In genomic region chr19:10449708-10450107, GRCm38 (mm10) we compare ENCODE assay signal across 8 mouse cellular contexts. TPM values are rescaled to one million over a fixed set of nuclear protein-coding genes. Genes with fewer than 3 reads are reported as not detected.
DNase-seq lines count a peak whose midpoint lies in the region; ATAC-seq lines count a peak whose summit lies in the region.

No protein-coding gene starts in this region.

- H3K4me2 ChIP-seq in kidney, embryonic 16.5 days (replicated peaks; ENCODE audit: low read depth, low read length) = no peak overlapping the region
- no peak overlapping the region for H3K4me2 ChIP-seq in limb, embryonic 15.5 days
- H3K4me2 ChIP-seq in neural tube, embryonic 12.5 days (replicated peaks) = no peak overlapping the region

- peak; percentile 85 for ATAC-seq in kidney, embryonic 16.5 days (ENCODE audit: low FRiP score, low TSS enrichment)
- peak; percentile 49 for ATAC-seq in limb, embryonic 15.5 days (ENCODE audit: insufficient number of reproducible peaks, low FRiP score, low TSS enrichment, low read depth)
- peak; percentile 68; the same call in 1 of the 2 replicates for ATAC-seq in neural tube, embryonic 12.5 days (ENCODE audit: low FRiP score, low read depth)

- no peak overlapping the region for H3K9ac ChIP-seq in kidney, embryonic 16.5 days (replicated peaks; ENCODE audit: low read length)
- no peak overlapping the region for H3K9ac ChIP-seq in limb, embryonic 15.5 days
- no peak overlapping the region for H3K9ac ChIP-seq in neural tube, embryonic 12.5 days

- no peak overlapping the region for H3K27ac ChIP-seq in kidney, embryonic 16.5 days (ENCODE audit: low read length)
- H3K27ac ChIP-seq in limb, embryonic 15.5 days = no peak overlapping the region
- H3K27ac ChIP-seq in neural tube, embryonic 12.5 days = no peak overlapping the region

- H3K36me3 ChIP-seq in kidney, embryonic 16.5 days (ENCODE audit: insufficient read depth, low read length) = no peaks in the 10 kb centered on the region
- H3K36me3 ChIP-seq in limb, embryonic 15.5 days = no peaks in the 10 kb centered on the region
- H3K36me3 ChIP-seq in neural tube, embryonic 12.5 days = peaks cover 9% of the 10 kb centered on the region; the same call in 1 of the 2 replicates

- H3K4me3 ChIP-seq in kidney, embryonic 16.5 days (ENCODE audit: low read length) = no peak overlapping the region
- H3K4me3 ChIP-seq in limb, embryonic 15.5 days = no peak overlapping the region
- no peak overlapping the region for H3K4me3 ChIP-seq in neural tube, embryonic 12.5 days

- DNase-seq in B cell, adult 2 months = peak; percentile 79 to 81
- peak; percentile 82 for DNase-seq in R1 (ENCODE audit: low read depth, low spot score)
- DNase-seq in embryo, embryonic 10 days (ENCODE audit: low spot score) = peak; percentile 88
- peak; percentile 73 for DNase-seq in heart, adult 8-10 months (ENCODE audit: low spot score)
- DNase-seq in testis, postnatal 14 days (ENCODE audit: low spot score) = peak; percentile 43

- peaks cover 4% of the 10 kb centered on the region; the same call in 1 of the 2 replicates for H3K27me3 ChIP-seq in kidney, embryonic 16.5 days (ENCODE audit: insufficient read depth, low read length)
- peaks cover 25% of the 10 kb centered on the region for H3K27me3 ChIP-seq in limb, embryonic 15.5 days
- H3K27me3 ChIP-seq in neural tube, embryonic 12.5 days (replicated peaks) = peaks cover 3% of the 10 kb centered on the region; the same call in 1 of the 2 replicates

- 4% methylated on average over 3 of the region's 3 CpGs for WGBS in kidney, embryonic 16.5 days
- WGBS in limb, embryonic 15.5 days = 10% methylated on average over 3 of the region's 3 CpGs
- WGBS in neural tube, embryonic 12.5 days = 16% methylated on average over 3 of the region's 3 CpGs

- no peaks in the 10 kb centered on the region for H3K9me3 ChIP-seq in kidney, embryonic 16.5 days (ENCODE audit: low read length)
- no peaks in the 10 kb centered on the region for H3K9me3 ChIP-seq in limb, embryonic 15.5 days
- no peaks in the 10 kb centered on the region for H3K9me3 ChIP-seq in neural tube, embryonic 12.5 days

- H3K4me1 ChIP-seq in kidney, embryonic 16.5 days (ENCODE audit: insufficient read depth, low read length) = no peaks in the 10 kb centered on the region
- H3K4me1 ChIP-seq in limb, embryonic 15.5 days = no peaks in the 10 kb centered on the region
- H3K4me1 ChIP-seq in neural tube, embryonic 12.5 days = no peaks in the 10 kb centered on the region

RNA-seq across cellular contexts. Expression of gene Lrrc10b, which starts 7.6 kb away (rescaled TPM):
- total RNA-seq in heart, adult 8-10 months (2022) = 1 to 10 TPM in 2 of 4 experiments, under 1 TPM in 2; 0.38 to 6.4 (median 1.9) TPM
- polyA plus RNA-seq in kidney, embryonic 16.5 days (2015; fragmentation: Nextera tagmentation; extraction: Ambion mirVana) = 0.13 and 0.89 TPM in 2 replicates
- polyA plus RNA-seq in limb, embryonic 15.5 days (2015; fragmentation: Nextera tagmentation; extraction: Ambion mirVana) = 0.46 and 0.68 TPM in 2 replicates
- 0.61 and 0.64 TPM in 2 replicates for polyA plus RNA-seq in neural tube, embryonic 12.5 days (2016; fragmentation: Nextera tagmentation; extraction: Ambion mirVana)

RNA-seq across cellular contexts. Expression of gene Ppp1r32, which starts 33.0 kb away (rescaled TPM):
- under 1 TPM in 3 of 4 experiments, not detected in 1; 0.22 to 0.38 (median 0.28) TPM for total RNA-seq in heart, adult 8-10 months (2022)
- polyA plus RNA-seq in kidney, embryonic 16.5 days (2015; fragmentation: Nextera tagmentation; extraction: Ambion mirVana) = 0.13 TPM in 1 of 2 replicates, not detected in the other
- 0.13 and 0.30 TPM in 2 replicates for polyA plus RNA-seq in limb, embryonic 15.5 days (2015; fragmentation: Nextera tagmentation; extraction: Ambion mirVana)
- polyA plus RNA-seq in neural tube, embryonic 12.5 days (2016; fragmentation: Nextera tagmentation; extraction: Ambion mirVana) = 0.51 TPM in 1 of 2 replicates, not detected in the other
